Mouse (Mus musculus): ENCODE data around the gene Galp.

GRCm38 (mm10) chr7:6257386-6257785 is 60.5 kb downstream of the Galp start:
- TF ChIP-seq CTCF (IDR thresholded peaks at IDR 0.05; ENCODE audit: low read depth, low read length) = no peak
- no peak for TF ChIP-seq POLR2A (IDR thresholded peaks at IDR 0.05; ENCODE audit: extremely low read depth, insufficient read depth, low read length)
